Mouse (Mus musculus): Measurements from ENCODE around the gene Slc17a1.

Gene Slc17a1

GRCm38 (mm10) chr13:23867405-23867804, at the start of gene Slc17a1:
Gene Slc17a1, plus strand, starts transcription at chr13:23867750.
- DNase-seq (ENCODE audit: low spot score in 2 of 2): no peak

- DNase-seq (ENCODE audit: low spot score in 2 of 2): no peak
These were observed 47.2 kb upstream of the Slc17a1 start for GRCm38 (mm10) chr13:23820179-23820940.

- no peak for DNase-seq (ENCODE audit: low spot score in 2 of 2)
These were observed 45.3 kb upstream of the Slc17a1 start for GRCm38 (mm10) chr13:23822213-23822612.

DNA sequence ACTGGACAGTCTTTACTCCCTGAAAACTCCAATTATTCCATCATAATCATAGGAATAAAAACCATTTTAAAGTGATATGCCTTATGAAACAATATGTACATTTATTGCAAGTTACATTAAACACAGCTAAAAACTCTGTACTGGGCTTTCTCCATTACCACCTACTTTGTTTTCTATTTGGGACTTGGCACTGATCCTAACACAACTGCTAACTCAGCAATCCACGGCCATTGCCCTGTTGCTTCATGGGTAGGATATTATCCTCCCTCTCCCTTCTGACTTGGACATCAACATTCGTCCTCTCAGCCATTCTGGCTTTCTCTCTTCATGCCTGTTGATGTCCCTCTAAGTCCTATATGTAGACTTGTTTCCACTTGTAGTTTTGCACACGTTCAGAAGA, 40.9 kb upstream of the Slc17a1 start:
- DNase-seq (ENCODE audit: low spot score in 2 of 2): no peak

- DNase-seq (ENCODE audit: low spot score in 2 of 2): no peak
These were observed 34.5 kb upstream of the Slc17a1 start for GRCm38 (mm10) chr13:23833053-23833452.

- DNase-seq (ENCODE audit: low spot score in 2 of 2): no peak
These were observed 32.7 kb upstream of the Slc17a1 start for GRCm38 (mm10) chr13:23834836-23835235.

DNA sequence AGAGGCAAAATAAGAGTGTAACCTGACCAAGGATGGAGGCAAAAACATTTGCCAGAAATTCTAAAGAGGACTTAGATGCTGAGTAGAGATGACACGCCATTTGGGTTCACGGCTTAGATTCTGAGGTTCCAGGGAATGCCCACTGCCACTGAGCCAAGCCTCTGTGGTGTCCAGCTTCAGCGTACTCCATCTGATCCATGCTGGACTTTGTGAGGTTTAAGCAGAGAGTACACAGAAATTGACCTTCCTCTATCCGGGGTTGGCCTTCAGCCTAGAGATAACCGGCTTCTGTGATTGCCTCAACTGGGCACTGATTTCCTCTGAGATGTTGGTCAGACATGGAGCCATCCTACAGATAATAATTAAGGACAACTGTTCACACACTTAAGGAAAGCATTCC, 30.9 kb upstream of the Slc17a1 start:
- no peak for DNase-seq (ENCODE audit: low spot score in 2 of 2)

DNA sequence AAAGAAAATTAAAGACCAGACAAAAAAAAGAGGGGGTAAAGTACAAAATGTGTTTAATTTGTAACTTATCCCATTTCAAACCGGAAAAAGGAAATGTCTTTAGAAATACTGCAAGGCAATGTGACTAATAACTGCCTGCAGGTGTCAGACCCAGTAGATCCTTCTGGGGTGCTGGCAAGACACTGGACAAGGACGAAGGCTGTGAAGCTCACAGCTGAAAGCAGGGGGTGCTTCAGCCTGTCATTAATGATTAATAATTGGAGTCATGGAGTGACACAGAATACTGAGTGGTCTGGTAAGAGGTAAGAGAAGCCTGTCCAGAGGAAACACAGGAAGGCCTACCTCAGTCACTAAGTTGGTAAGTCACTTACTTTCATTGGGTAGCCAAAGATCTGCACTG, 28.2 kb upstream of the Slc17a1 start, which contains the start of gene Slc17a3:
TSS of gene Slc17a3 (plus strand) at position 127 of the 400 bp plus-strand sequence.
- DNase-seq (ENCODE audit: low spot score in 2 of 2): no peak

GRCm38 (mm10) chr13:23845851-23846250, 21.7 kb upstream of the Slc17a1 start:
- no peak for DNase-seq (ENCODE audit: low spot score in 2 of 2)

DNA sequence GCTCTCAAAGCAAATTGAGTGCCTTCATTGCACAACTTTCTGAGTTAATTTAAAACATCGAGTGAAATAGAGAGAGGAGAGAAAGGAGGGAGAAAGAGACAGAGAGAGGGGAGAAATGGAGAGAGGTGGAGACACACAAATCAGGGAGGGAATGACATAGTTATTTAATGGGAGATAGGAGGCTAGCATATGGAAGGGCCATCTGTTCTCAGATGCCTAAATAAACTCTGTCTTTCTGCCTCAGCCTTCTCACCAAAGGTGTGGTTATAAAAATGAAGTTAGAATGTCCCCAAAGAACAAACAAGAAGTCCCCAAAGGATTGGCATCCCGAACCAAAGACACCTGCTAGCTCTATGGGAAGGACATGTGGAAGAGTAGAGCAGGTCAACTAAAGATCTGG, 18.3 kb upstream of the Slc17a1 start:
- DNase-seq (ENCODE audit: low spot score in 2 of 2): peak in 1 of 2 experiments; percentile 64

GRCm38 (mm10) chr13:23856401-23856800, 11.1 kb upstream of the Slc17a1 start:
- no peak for DNase-seq (ENCODE audit: low spot score in 2 of 2)

- no peak for DNase-seq (ENCODE audit: low spot score in 2 of 2)
These were observed 5.7 kb upstream of the Slc17a1 start for GRCm38 (mm10) chr13:23861815-23862214.

GRCm38 (mm10) chr13:23864711-23865110, 2.8 kb upstream of the Slc17a1 start:
- no peak for DNase-seq (ENCODE audit: low spot score in 2 of 2)

- DNase-seq (ENCODE audit: low spot score in 2 of 2): no peak
These were observed 1.4 kb upstream of the Slc17a1 start for GRCm38 (mm10) chr13:23866086-23866710.

GRCm38 (mm10) chr13:23867000-23867399, 550 bp upstream of the Slc17a1 start:
- no peak for DNase-seq (ENCODE audit: low spot score in 2 of 2)

DNA sequence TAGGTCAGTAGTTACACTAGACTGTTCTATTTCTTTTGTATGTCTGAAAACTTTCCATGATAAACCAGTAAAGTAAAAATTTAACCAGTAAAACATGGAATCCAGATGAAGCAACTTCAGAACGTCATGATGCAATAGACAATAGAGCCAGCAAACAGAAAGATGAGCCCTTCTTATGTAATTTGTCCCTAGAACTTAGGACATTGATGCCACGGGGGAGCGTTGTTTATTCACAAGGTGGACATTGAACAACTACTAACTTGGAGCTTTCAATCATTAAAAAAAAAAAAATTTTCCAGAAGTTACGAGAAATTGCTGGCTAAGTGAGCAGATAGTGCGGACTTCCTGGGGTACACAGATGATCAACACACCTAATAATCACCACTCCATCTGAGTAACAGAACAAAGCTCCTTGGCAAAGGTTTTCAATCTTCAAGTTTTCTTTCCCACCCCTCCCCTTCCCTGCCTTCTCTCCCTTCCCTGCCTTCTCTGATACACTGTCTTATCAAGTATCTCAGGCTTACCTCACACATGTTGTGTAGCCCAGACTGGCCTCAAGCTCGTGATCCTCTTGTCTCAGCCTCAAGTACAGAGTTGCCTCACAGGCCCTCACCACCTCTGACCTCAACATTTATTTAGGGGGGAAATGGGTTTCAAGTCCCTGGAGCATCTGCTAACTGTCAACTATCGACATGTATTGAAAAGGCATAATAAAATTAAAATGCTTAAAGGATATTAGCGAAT, 1.4 kb downstream of the Slc17a1 start:
- no peak for DNase-seq (ENCODE audit: low spot score in 2 of 2)

GRCm38 (mm10) chr13:23869996-23870395, 2.4 kb downstream of the Slc17a1 start:
- DNase-seq (ENCODE audit: low spot score in 2 of 2): no peak

DNA sequence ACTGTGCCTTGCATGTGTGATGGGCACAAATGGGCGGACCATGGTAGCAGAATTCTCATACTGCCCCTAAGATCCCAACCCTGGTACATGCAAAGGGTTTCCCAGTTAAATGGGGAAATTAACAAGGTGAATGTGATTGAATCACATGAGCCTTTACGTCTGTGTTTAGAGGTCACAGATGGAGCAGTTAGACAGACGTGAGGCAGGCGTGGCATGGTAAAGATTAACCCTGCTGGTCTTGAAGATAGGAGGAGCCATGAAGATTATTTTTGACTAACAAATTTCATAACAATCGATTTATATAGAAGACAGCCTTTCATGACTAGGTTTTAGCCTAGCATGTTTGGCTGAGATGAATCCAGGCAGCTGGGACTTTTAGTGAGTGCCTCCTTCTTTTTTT, 5.6 kb downstream of the Slc17a1 start:
- DNase-seq (ENCODE audit: low spot score in 2 of 2): no peak

DNA sequence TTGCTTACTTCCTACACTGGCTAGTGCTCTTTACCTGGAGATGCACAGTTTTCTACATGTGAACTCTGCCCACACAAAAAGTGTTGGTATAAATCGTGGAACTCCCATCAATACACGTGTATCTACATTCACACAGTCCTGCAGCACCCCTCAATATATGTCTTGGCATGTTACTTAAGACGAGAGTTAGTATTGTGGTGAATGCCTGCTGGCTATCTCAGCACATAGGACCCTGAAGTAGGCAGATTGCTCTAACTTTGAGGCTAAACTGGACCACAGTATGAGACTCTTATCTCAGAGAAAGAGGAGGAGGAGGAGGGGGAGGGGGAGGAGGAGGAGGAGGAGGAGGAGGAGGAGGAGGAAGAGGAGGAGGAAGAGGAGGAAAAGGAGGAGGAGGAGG, 11.6 kb downstream of the Slc17a1 start:
- DNase-seq (ENCODE audit: low spot score in 2 of 2): no peak

DNA sequence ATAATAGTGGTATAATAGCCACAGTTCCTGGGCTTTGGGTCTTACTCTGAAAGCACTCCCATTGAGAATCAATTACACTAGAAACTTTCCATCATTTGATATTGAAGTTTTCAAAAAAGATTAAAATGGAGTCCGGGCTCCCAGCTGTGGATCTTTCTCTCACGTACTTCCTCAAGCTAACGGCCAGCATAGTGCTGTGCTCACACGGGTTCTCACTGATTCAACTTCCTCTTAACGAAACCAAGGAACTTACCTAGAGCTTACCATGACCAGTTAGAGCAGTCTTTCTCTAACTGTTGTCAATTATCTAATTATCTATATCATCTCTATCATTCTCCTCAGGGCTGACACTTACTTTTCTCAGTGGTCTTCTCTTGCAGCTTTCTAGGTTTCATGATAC, 12.1 kb downstream of the Slc17a1 start:
- DNase-seq (ENCODE audit: low spot score in 2 of 2): no peak

DNA sequence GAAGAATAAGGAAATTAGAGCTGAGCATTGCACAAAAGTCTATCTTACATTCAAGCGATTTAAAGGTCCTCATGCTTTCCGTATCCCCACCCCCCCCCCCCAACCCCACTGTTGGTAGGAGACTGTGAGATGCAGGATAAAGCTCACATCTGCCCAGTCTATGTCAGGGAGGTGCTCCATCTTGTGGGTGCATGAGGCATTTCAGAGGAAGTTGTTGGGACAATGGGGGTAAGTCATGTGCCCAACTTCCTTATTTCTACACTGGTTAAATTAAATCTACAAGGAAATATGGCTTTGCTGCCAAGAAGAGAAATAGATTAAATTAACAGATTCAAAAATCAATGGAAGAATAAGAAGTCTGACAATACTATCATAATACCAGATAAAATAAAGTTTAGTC, 18.0 kb downstream of the Slc17a1 start:
- no peak for DNase-seq (ENCODE audit: low spot score in 2 of 2)

GRCm38 (mm10) chr13:23887026-23887725, 19.6 kb downstream of the Slc17a1 start:
- DNase-seq (ENCODE audit: low spot score in 2 of 2): no peak
